Mouse (Mus musculus) mammary gland, adult 2 months (tissue): ENCODE data around the gene Ccnb3. TPM values are rescaled to one million over a fixed set of nuclear protein-coding genes. Genes with fewer than 3 reads are reported as not detected.

Experiments used
- polyA plus RNA-seq: library from polyadenylated mRNA; depleted of rRNA; stranded (reverse); fragments of >200 nt; gene quantifications from 2 replicates; pipeline ENCODE4 v1.2.3, GENCODE M21; 2012; ENCODE audit warnings: low replicate concordance; rRNA removed

Ccnb3 gene
- polyA plus RNA-seq, result not detected in 2 replicates

GRCm38 (mm10) chrX:7041519-7041918 lies at the start of gene Ccnb3:
Gene Ccnb3 (minus strand): TSS chrX:7041619.

GRCm38 (mm10) chrX:7067219-7067618 lies 25.8 kb upstream of the Ccnb3 start, which contains the start of gene Akap4:
Gene Akap4 (plus strand): TSS chrX:7067519.

Other genes starting within 250 kb of the Ccnb3 start
- 0.04 TPM in 1 of 2 replicates, not detected in the other for gene Akap4, start 25.9 kb upstream of the Ccnb3 start, polyA plus RNA-seq